In genomic region chr17:70854021-70854420, GRCm38 (mm10) we compare ENCODE assay signal across 8 mouse cellular contexts. TPM values are rescaled to one million over a fixed set of nuclear protein-coding genes. Genes with fewer than 3 reads are reported as not detected.
DNase-seq lines count a peak whose midpoint lies in the region; ATAC-seq lines count a peak whose summit lies in the region.

No protein-coding gene starts in this region.

- H3K4me2 ChIP-seq in lung, embryonic 16.5 days (ENCODE audit: low read depth, low read length) = peak overlapping the region; percentile 90
- peak overlapping the region; percentile 96 for H3K4me2 ChIP-seq in embryonic facial prominence, embryonic 14.5 days (ENCODE audit: low read depth, low read length)
- peak overlapping the region; percentile 96 for H3K4me2 ChIP-seq in limb, embryonic 13.5 days (replicated peaks)
- peak overlapping the region; percentile 94 for H3K4me2 ChIP-seq in stomach, embryonic 14.5 days (replicated peaks; ENCODE audit: low read depth, low read length)

- H3K4me1 ChIP-seq in lung, embryonic 16.5 days (replicated peaks; ENCODE audit: control insufficient read depth, insufficient read depth, low read length) = peaks cover 9% of the 10 kb centered on the region
- 0 out of 2 replicates have a peak, but pooled peaks cover 4% of the 10 kb centered on the region for H3K4me1 ChIP-seq in embryonic facial prominence, embryonic 14.5 days (ENCODE audit: control insufficient read depth, insufficient read depth, low read length)
- H3K4me1 ChIP-seq in limb, embryonic 13.5 days = peaks cover 7% of the 10 kb centered on the region
- no peaks in the 10 kb centered on the region for H3K4me1 ChIP-seq in stomach, embryonic 14.5 days (ENCODE audit: control insufficient read depth, insufficient read depth, low read length)

- peak overlapping the region; percentile 97 for H3K27ac ChIP-seq in lung, embryonic 16.5 days (ENCODE audit: low read length)
- H3K27ac ChIP-seq in embryonic facial prominence, embryonic 14.5 days (replicated peaks; ENCODE audit: low read depth, low read length) = peak overlapping the region; percentile 99
- peak overlapping the region; percentile 98 for H3K27ac ChIP-seq in limb, embryonic 13.5 days
- H3K27ac ChIP-seq in stomach, embryonic 14.5 days (ENCODE audit: low read length) = peak overlapping the region; percentile 93

- ATAC-seq in lung, embryonic 16.5 days (ENCODE audit: low read depth) = no peak
- no peak for ATAC-seq in embryonic facial prominence, embryonic 14.5 days (ENCODE audit: low read depth)
- no peak for ATAC-seq in limb, embryonic 13.5 days (ENCODE audit: low FRiP score, low read depth)
- no peak for ATAC-seq in stomach, embryonic 14.5 days (ENCODE audit: insufficient number of reproducible peaks, insufficient read depth, low FRiP score, low read depth)
- ATAC-seq in erythroid progenitor cell, adult 5-6 weeks (replicated peaks; ENCODE audit: low FRiP score, poor library complexity, severe bottlenecking) = no peak

- H3K27me3 ChIP-seq in lung, embryonic 16.5 days (ENCODE audit: control insufficient read depth, insufficient read depth, low read depth, low read length) = no peaks in the 10 kb centered on the region
- H3K27me3 ChIP-seq in embryonic facial prominence, embryonic 14.5 days (replicated peaks; ENCODE audit: control insufficient read depth, insufficient read depth, low read length) = no peaks in the 10 kb centered on the region
- H3K27me3 ChIP-seq in limb, embryonic 13.5 days = no peaks in the 10 kb centered on the region
- H3K27me3 ChIP-seq in stomach, embryonic 14.5 days (ENCODE audit: control insufficient read depth, insufficient read depth, low read length) = no peaks in the 10 kb centered on the region

- H3K9me3 ChIP-seq in lung, embryonic 16.5 days (ENCODE audit: control insufficient read depth, low read length) = no peaks in the 10 kb centered on the region
- H3K9me3 ChIP-seq in embryonic facial prominence, embryonic 14.5 days (ENCODE audit: control insufficient read depth, low read length) = no peaks in the 10 kb centered on the region
- H3K9me3 ChIP-seq in limb, embryonic 13.5 days = no peaks in the 10 kb centered on the region
- no peaks in the 10 kb centered on the region for H3K9me3 ChIP-seq in stomach, embryonic 14.5 days (ENCODE audit: control insufficient read depth, low read depth, low read length)

- no peak for DNase-seq in lung, adult 18-20 months
- DNase-seq in embryonic facial prominence, embryonic 14.5 days (ENCODE audit: low spot score) = peak; percentile 13
- no peak for DNase-seq in spleen, postnatal 10 days (ENCODE audit: low spot score in 2 of 2)
- DNase-seq in right cerebral cortex, postnatal 36 days (ENCODE audit: low spot score in 2 of 2) = no peak

- H3K4me3 ChIP-seq in lung, embryonic 16.5 days (ENCODE audit: low read length) = peak overlapping the region; percentile 66
- H3K4me3 ChIP-seq in embryonic facial prominence, embryonic 14.5 days (ENCODE audit: low read depth, low read length) = peak overlapping the region; percentile 83
- peak overlapping the region; percentile 87 for H3K4me3 ChIP-seq in limb, embryonic 13.5 days
- H3K4me3 ChIP-seq in stomach, embryonic 14.5 days (ENCODE audit: low read depth, low read length) = peak overlapping the region; percentile 82

- 17% methylated on average over 6 of the region's 6 CpGs for WGBS in lung, embryonic 16.5 days
- 16% methylated on average over 6 of the region's 6 CpGs for WGBS in embryonic facial prominence, embryonic 14.5 days
- 14% methylated on average over 6 of the region's 6 CpGs for WGBS in limb, embryonic 13.5 days
- WGBS in stomach, embryonic 14.5 days = 26% methylated on average over 6 of the region's 6 CpGs

- peak overlapping the region; percentile 82 for H3K9ac ChIP-seq in lung, embryonic 16.5 days (ENCODE audit: low read length)
- peak overlapping the region; percentile 84 for H3K9ac ChIP-seq in embryonic facial prominence, embryonic 14.5 days (ENCODE audit: low read depth, low read length)
- H3K9ac ChIP-seq in limb, embryonic 13.5 days = peak overlapping the region; percentile 97; the same call in 1 of the 2 replicates
- H3K9ac ChIP-seq in stomach, embryonic 14.5 days (replicated peaks; ENCODE audit: low read depth, low read length) = no peak overlapping the region

- no peaks in the 10 kb centered on the region for H3K36me3 ChIP-seq in lung, embryonic 16.5 days (ENCODE audit: control insufficient read depth, insufficient read depth, low read length)
- H3K36me3 ChIP-seq in embryonic facial prominence, embryonic 14.5 days (ENCODE audit: control insufficient read depth, insufficient read depth, low read length) = no peaks in the 10 kb centered on the region
- no peaks in the 10 kb centered on the region for H3K36me3 ChIP-seq in limb, embryonic 13.5 days
- H3K36me3 ChIP-seq in stomach, embryonic 14.5 days (ENCODE audit: control insufficient read depth, insufficient read depth, low read length) = no peaks in the 10 kb centered on the region

RNA-seq across cellular contexts. Expression of gene Tgif1, which starts 0.7 kb away (rescaled TPM):
- 63.1 and 69.4 TPM in 2 replicates for polyA plus RNA-seq in lung, embryonic 16.5 days (2015; fragmentation: Nextera tagmentation; extraction: Ambion mirVana)
- 47.2 and 50.1 TPM in 2 replicates for polyA plus RNA-seq in embryonic facial prominence, embryonic 14.5 days (2014; fragmentation: Nextera tagmentation; extraction: Ambion mirVana)
- polyA plus RNA-seq in limb, embryonic 13.5 days (2015; fragmentation: Nextera tagmentation; extraction: Ambion mirVana) = 98.7 and 103 TPM in 2 replicates
- polyA plus RNA-seq in stomach, embryonic 14.5 days (2014; fragmentation: Nextera tagmentation; extraction: Ambion mirVana) = 65.0 and 66.5 TPM in 2 replicates
- 17.6 and 34.6 TPM in 2 replicates for total RNA-seq in erythroid progenitor cell, adult 5-6 weeks (2015; ENCODE audit: low replicate concordance)
- 1.8 and 4.2 TPM in 2 replicates for total RNA-seq in erythroid progenitor cell, adult 5-6 weeks (2017; ENCODE audit: low replicate concordance)
